Mouse (Mus musculus) midbrain, embryonic 11.5 days (tissue): Measurements from ENCODE around the gene Pex26. TPM values are rescaled to one million over a fixed set of nuclear protein-coding genes. Genes with fewer than 3 reads are reported as not detected.

Experiments
- ATAC-seq: fragments of 200-750 bp; cut with Nextera tagmentation; 2 replicates; pipeline ENCODE4 v1.8.0; 2017; ENCODE audit warnings: moderate TSS enrichment, moderate library complexity; ENCODE audit not compliant: low FRiP score
- DNase-seq: peaks from one replicate; pipeline ENCODE4 v3.0.0; 2015; ENCODE audit warnings: low spot score; ENCODE audit errors: missing footprints
- H3K27ac ChIP-seq: fragments of 300-500 bp; sonication (generic); 2 replicates; pipeline ENCODE4 v1.5.1; 2014; ENCODE audit warnings: low read depth, low read length
- H3K27me3 ChIP-seq: fragments of 300-500 bp; sonication (generic); 2 replicates; pipeline ENCODE4 v1.6.1; 2014; ENCODE audit warnings: mild to moderate bottlenecking, low read length, moderate library complexity, mixed read lengths; ENCODE audit not compliant: control insufficient read depth, insufficient read depth
- H3K36me3 ChIP-seq: fragments of 300-500 bp; sonication (generic); 2 replicates; pipeline ENCODE4 v1.6.1; 2014; ENCODE audit warnings: mild to moderate bottlenecking, low read length, moderate library complexity, mixed read lengths; ENCODE audit not compliant: control insufficient read depth, insufficient read depth
- H3K4me1 ChIP-seq: fragments of 300-500 bp; sonication (generic); 2 replicates; pipeline ENCODE4 v1.6.1; 2014; ENCODE audit warnings: low read length; ENCODE audit not compliant: control insufficient read depth, insufficient read depth
- H3K4me2 ChIP-seq: fragments of 300-500 bp; sonication (generic); 2 replicates; pipeline ENCODE4 v1.6.1; 2014; ENCODE audit warnings: mild to moderate bottlenecking, moderate library complexity
- H3K4me3 ChIP-seq: fragments of 300-500 bp; sonication (generic); 2 replicates; pipeline ENCODE4 v1.5.1; 2014; ENCODE audit warnings: low read depth, low read length
- H3K9ac ChIP-seq: fragments of 300-500 bp; sonication (generic); 2 replicates; pipeline ENCODE4 v1.6.1; 2014; ENCODE audit warnings: low read length
- H3K9me3 ChIP-seq: fragments of 300-500 bp; sonication (generic); 2 replicates; pipeline ENCODE4 v1.6.1; 2016; ENCODE audit warnings: low read length; ENCODE audit not compliant: control insufficient read depth
- WGBS: fragments of 180-500 bp; shearing (Covaris S2); extraction: QIAGEN DNeasy Blood & Tissue Kit; methylation state at CpG from one replicate; pipeline ENCODE4 v1.1.7; 2014; 5-methylcytosine and 5-hydroxymethylcytosine counted together
- polyA plus RNA-seq: library from polyadenylated mRNA; unstranded; fragments of >200 nt; fragmentation: Nextera tagmentation; extraction: Ambion mirVana; gene quantifications from 2 replicates; pipeline ENCODE4 v1.2.1, GENCODE M21; 2014

Gene Pex26
- polyA plus RNA-seq, 1 experiment from 2014 or later = 5.8 TPM

DNA sequence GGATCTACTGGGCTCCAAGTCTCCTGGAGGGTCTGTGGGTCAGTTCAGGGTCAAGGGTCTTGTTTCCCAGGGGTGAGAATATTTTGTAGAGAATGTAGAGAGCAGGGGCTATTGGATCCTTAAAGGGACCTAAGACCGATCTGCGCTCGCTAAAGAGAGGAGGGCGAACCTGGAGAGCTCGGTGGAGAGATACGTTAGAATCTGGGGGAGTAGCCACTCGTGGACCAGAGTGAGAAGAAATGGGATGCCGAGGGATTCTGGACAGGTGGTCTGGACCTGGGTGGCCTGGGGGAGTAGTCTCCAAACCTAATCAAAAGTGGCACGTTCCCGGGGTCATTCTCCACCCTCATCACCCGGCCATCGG, 27.4 kb downstream of the Pex26 start:
- Histone ChIP-seq H3K9me3 (no peaks in the 10 kb centered on the region), H3K4me1 (peaks cover 13% of the 10 kb centered on the region), H3K36me3 (no peaks in the 10 kb centered on the region), H3K27ac (no peak overlapping the region), H3K4me3 (peak overlapping the region; percentile 41), H3K9ac (peak overlapping the region; percentile 54), H3K4me2 (peak overlapping the region; percentile 92), H3K27me3 (peaks cover 22% of the 10 kb centered on the region)
- 0% methylated on average over 12 of the region's 12 CpGs for WGBS
- DNase-seq (peak; percentile 91), ATAC-seq (no peak)

DNA sequence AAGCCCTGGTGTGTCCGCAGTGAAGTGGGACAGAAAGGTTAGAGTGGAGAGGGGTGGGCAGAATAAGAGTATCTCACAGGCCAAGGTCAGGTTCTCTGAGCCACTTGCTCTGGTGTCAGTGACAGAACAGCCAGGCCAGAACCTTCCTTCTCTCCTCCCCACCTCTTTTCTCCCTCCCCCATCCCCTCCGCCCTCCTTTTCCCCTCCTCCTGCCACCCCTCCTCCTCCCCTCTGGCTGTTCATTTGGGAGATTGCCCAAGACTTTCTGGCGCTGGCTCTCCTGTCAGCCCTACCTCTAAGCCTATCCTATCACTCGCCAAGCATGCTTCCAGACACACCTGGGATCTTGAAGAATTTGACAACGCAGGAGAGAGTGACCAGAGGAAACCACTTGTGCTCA, 28.3 kb downstream of the Pex26 start:
- no peak overlapping the region for H3K4me3 ChIP-seq
- ATAC-seq (no peak), DNase-seq (no peak)

DNA sequence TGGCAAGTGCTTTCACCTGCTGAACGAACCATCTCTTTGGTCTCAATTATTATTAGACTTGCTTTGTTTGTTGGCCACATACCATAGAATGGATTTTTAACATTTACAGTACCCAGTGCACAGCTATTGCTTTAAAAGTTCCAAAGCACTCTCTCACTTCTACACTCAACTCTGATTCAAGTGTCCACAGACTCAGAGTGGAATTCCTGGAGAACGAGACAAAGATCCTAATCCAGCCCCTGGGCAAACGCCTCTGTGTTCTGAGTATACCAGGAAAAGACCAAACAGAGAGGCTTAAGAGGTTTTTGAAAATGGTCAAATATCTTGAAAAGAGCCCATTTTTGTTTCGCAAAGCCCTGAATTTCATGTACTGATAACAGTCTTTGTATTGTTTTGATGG, 29.5 kb downstream of the Pex26 start:
- peaks cover 22% of the 10 kb centered on the region for H3K27me3 ChIP-seq
- no peaks in the 10 kb centered on the region for H3K36me3 ChIP-seq
- H3K9me3 ChIP-seq = no peaks in the 10 kb centered on the region
- no peak for DNase-seq
- ATAC-seq = no peak
- no peak overlapping the region for H3K9ac ChIP-seq
- peaks cover 13% of the 10 kb centered on the region for H3K4me1 ChIP-seq
- H3K4me2 ChIP-seq = no peak overlapping the region
- no peak overlapping the region for H3K4me3 ChIP-seq
- WGBS = 84% methylated on average over 4 of the region's 4 CpGs
- H3K27ac ChIP-seq = no peak overlapping the region

More for the DNA sequence above, 28.3 kb downstream of the Pex26 start:
- Histone ChIP-seq H3K9ac (no peak overlapping the region; the same call in 1 of the 2 replicates), H3K4me2 (peak overlapping the region; percentile 92), H3K27ac (no peak overlapping the region), H3K4me1 (peaks cover 13% of the 10 kb centered on the region), H3K9me3 (no peaks in the 10 kb centered on the region), H3K27me3 (peaks cover 22% of the 10 kb centered on the region), H3K36me3 (no peaks in the 10 kb centered on the region)
- 4% methylated on average over 4 of the region's 5 CpGs for WGBS

DNA sequence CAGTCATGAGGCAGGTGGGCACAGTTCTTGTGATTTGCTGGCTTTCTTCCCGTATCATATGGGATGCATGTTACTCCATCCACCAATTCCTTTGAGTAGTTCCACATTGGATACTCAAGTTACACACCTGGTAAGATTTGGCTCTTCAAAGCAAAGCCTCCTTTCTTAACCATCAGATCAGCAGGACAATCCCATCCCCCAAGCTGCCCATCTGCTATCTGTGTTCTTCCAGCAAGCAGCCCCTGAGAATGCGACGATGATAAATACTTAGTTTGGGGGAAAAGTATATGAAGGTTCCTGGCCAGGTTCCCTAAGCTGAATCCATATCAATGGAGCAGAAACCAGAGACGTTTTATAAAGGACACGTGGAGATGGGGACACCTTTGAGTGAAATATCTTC, 30.8 kb downstream of the Pex26 start:
- 93% methylated on average over 5 of the region's 5 CpGs for WGBS
- no peak overlapping the region for H3K27ac ChIP-seq
- DNase-seq (no peak), ATAC-seq (no peak)
- no peak overlapping the region for H3K9ac ChIP-seq
- H3K4me3 ChIP-seq = no peak overlapping the region
- H3K4me1 ChIP-seq = peaks cover 13% of the 10 kb centered on the region
- no peak overlapping the region for H3K4me2 ChIP-seq
- H3K36me3 ChIP-seq = no peaks in the 10 kb centered on the region
- H3K9me3 ChIP-seq = no peaks in the 10 kb centered on the region
- peaks cover 22% of the 10 kb centered on the region for H3K27me3 ChIP-seq

DNA sequence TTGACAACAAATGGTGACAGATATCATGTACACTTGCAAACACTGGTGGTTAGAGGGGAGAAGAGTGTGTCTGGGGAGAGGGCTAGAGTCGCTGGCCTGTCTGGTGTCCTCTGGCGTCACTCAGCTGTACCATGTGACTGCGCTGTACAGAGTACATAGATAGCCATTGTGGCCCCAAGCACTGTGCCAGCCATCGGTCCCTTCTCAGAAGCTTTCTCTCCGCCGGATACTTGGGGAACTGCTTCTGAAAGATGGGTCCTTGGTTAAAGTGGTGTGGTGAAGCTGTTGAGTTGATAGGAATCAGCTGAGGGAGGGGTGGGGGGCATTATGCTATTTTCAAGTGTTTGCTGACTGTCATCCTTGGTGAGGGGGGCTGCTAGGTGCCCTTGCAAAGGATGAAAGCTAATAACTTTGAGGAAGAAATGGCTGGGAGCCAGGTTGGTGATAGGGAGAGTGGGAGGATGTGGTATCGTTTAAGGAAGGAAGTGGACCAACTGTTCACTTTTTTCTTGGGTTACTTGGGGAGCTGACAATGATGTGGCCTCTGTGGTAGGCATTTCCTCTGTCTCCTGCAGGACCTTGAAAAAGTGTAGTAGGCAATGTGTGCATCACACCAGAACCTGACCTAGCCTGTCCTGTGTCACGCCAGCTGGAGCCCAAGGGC, 31.3 kb downstream of the Pex26 start:
- ATAC-seq (no peak), DNase-seq (no peak)
- Histone ChIP-seq H3K4me2 (no peak overlapping the region), H3K36me3 (no peaks in the 10 kb centered on the region), H3K4me1 (peaks cover 13% of the 10 kb centered on the region), H3K9ac (no peak overlapping the region), H3K27ac (no peak overlapping the region), H3K27me3 (peaks cover 19% of the 10 kb centered on the region), H3K4me3 (no peak overlapping the region), H3K9me3 (no peaks in the 10 kb centered on the region)
- WGBS = 85% methylated on average over 8 of the region's 8 CpGs

DNA sequence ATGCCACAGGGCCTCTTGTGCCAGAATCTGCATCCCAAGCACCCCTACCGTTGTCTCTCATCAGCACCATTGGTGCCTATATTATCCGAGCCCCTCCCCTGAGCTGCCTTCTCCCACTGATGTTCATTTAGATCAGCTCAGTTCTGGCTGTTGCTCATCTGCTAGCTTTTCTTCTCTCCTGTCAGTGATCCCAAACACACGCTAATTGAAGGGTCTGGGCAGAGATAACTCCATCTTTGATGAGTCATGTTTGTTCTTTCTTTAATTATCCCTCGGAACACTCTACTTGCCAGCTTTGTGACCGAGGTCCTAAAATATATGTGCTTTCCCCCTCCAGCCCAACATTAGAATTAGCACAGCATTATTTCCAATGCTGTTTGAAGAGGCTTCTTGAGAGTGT, 31.9 kb downstream of the Pex26 start:
- Histone ChIP-seq H3K4me2 (no peak overlapping the region), H3K4me3 (no peak overlapping the region), H3K4me1 (peaks cover 13% of the 10 kb centered on the region), H3K36me3 (no peaks in the 10 kb centered on the region), H3K27ac (no peak overlapping the region), H3K27me3 (peaks cover 15% of the 10 kb centered on the region), H3K9me3 (no peaks in the 10 kb centered on the region), H3K9ac (no peak overlapping the region)
- ATAC-seq = no peak
- 80% methylated on average over 5 of the region's 5 CpGs for WGBS
- DNase-seq = no peak

- DNase-seq (no peak), ATAC-seq (no peak)
- Histone ChIP-seq H3K4me2 (no peak overlapping the region), H3K36me3 (no peaks in the 10 kb centered on the region), H3K4me3 (no peak overlapping the region), H3K9me3 (no peaks in the 10 kb centered on the region), H3K27me3 (peaks cover 11% of the 10 kb centered on the region), H3K4me1 (peaks cover 9% of the 10 kb centered on the region), H3K27ac (no peak overlapping the region), H3K9ac (no peak overlapping the region)
- WGBS = 87% methylated on average over 6 of the region's 6 CpGs
Measured at GRCm38 (mm10) chr6:121215896-121216295, 32.4 kb downstream of the Pex26 start.

GRCm38 (mm10) chr6:121216589-121217255, 33.3 kb downstream of the Pex26 start:
- H3K36me3 ChIP-seq = no peaks in the 10 kb centered on the region
- no peak overlapping the region for H3K4me2 ChIP-seq
- DNase-seq (no peak), ATAC-seq (no peak)
- H3K4me1 ChIP-seq = peaks cover under 1% of the 10 kb centered on the region; the same call in 1 of the 2 replicates
- no peak overlapping the region for H3K9ac ChIP-seq
- peaks cover 3% of the 10 kb centered on the region for H3K27me3 ChIP-seq
- WGBS = 85% methylated on average over 5 of the region's 5 CpGs
- H3K4me3 ChIP-seq = no peak overlapping the region
- no peaks in the 10 kb centered on the region for H3K9me3 ChIP-seq
- H3K27ac ChIP-seq = no peak overlapping the region

- no peaks in the 10 kb centered on the region for H3K4me1 ChIP-seq
- H3K9ac ChIP-seq = no peak overlapping the region
- 94% methylated on average over 7 of the region's 7 CpGs for WGBS
- H3K27ac ChIP-seq = no peak overlapping the region
- no peak overlapping the region for H3K4me2 ChIP-seq
- ATAC-seq (no peak), DNase-seq (no peak)
- H3K9me3 ChIP-seq = no peaks in the 10 kb centered on the region
- no peaks in the 10 kb centered on the region for H3K27me3 ChIP-seq
- no peaks in the 10 kb centered on the region for H3K36me3 ChIP-seq
- no peak overlapping the region for H3K4me3 ChIP-seq
Measured at GRCm38 (mm10) chr6:121218002-121218401, 34.5 kb downstream of the Pex26 start.
